Mouse (Mus musculus): Measurements from ENCODE around the gene Tbxas1. TPM values are rescaled to one million over a fixed set of nuclear protein-coding genes. Genes with fewer than 3 reads are reported as not detected.

Gene Tbxas1
- polyA plus RNA-seq (2017; shearing (Covaris generic)) = not detected

DNA sequence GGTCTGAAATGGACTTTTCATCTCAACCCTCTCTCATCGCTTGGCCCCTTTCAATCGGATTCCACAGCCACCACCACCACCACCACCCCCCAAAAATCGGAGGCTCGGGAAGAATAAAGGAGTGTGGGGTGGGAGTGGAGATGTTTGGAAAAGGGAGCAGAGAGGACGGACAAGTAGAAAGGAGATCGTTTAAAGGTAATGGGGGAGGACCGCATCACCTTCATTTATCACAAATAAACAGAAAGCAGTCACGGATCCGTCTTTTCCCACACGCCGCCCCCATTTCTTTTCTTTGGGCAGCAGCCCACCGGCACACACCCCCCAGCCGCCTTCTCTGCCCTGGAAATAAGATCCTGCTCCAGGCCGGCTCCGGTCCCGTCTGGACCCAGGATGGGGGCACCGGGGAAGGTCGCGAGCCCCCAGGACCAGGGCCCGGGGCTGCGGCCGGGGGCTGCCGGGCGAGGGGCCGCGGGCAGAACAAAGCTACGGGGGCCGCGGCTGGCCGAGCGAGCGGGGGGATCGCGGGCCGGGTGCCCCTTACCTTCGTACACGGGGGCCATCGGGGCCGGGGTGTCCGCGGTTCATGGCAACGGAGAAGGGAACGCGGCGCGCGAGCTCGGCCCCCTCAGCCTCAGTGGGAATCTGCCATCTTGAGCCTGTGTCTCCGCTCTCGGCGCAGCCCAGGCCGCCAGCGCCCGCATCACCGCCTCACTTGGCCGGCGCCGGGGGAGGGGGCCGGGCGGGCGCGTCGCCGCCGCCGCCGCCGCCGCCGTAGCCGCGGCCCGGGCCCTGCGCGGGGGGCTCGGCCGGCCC lies at the start of gene Tbxas1:
Gene Tbxas1, plus strand, starts transcription at position 147 of the 813 bp plus-strand sequence.

GRCm38 (mm10) chr6:38876071-38876911 lies 1.1 kb downstream of the Tbxas1 start, which contains the start of gene Hipk2:
Gene Hipk2, minus strand, starts transcription at chr6:38876165.

DNA sequence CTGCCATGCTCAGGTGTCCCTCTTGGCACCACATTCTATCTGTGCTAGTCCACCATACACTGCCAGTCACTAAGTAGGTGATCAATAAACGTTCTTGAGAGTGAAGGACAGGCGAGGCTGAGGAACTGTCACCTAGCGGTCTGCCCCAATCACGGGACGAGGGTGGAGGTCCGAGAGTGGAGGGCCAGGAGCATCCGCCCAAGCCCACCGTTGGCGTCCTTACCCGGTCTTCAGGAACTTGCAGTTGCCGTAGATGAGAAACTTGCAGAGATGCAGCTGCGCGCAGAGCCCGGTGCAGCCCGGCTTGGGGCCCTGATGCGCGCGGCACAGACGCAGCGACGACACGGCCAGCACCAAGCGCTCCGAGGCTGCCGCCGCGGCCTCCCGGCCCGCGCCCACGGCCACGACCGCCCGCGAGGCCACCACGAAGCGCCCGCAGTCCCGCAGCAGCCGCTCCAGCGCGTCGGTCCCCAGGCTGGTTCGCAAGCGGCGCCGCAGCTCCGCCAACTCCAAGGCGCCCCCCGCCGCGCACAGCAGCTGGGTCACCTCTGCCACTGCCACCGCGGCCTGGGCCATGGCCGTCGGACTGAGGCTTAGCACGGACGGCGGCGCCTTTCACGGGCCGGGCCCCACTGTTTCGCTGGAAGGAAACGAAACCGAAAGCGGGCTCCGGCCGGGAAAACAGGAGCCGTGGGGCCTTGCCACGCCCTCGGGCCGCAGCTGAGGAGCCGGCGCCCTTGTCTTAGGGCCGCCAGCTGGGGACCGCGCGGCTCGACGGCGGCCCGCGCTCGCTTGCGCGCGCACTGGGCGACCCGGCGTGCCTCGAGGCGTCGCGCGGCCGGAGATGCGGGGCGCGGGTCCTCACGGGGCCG lies 242.6 kb downstream of the Tbxas1 start, which contains the start of gene Parp12:
Gene Parp12, minus strand, starts transcription at position 766 of the 872 bp plus-strand sequence.

Other genes starting within 250 kb of the Tbxas1 start
- gene Klrg2, start 238.2 kb upstream of the Tbxas1 start, polyA plus RNA-seq (2017; shearing (Covaris generic)) = not detected
- not detected for gene Clec2l, start 212.3 kb upstream of the Tbxas1 start, polyA plus RNA-seq (2017; shearing (Covaris generic))
- gene Hipk2, start 761 bp downstream of the Tbxas1 start, polyA plus RNA-seq (2017; shearing (Covaris generic)) = 35.6 TPM
- gene Parp12, start 242.9 kb downstream of the Tbxas1 start, polyA plus RNA-seq (2017; shearing (Covaris generic)) = 12.2 TPM